Mouse (Mus musculus) lung, adult 2 months (tissue): ENCODE data around the gene Prdm11.

Experiments
- CTCF ChIP-seq: fragments of 200-500 bp; IDR thresholded peaks from 2 replicates; pipeline ENCODE4 v1.5.1; 2011; ENCODE audit warnings: mild to moderate bottlenecking, low read length, control low read depth; ENCODE audit not compliant: insufficient read depth
- POLR2A ChIP-seq: fragments of 200-500 bp; IDR thresholded peaks from 2 replicates; pipeline ENCODE4 v1.6.1; 2011; ENCODE audit warnings: low read depth, mild to moderate bottlenecking, control low read depth, low read length, borderline replicate concordance; ENCODE audit errors: extremely low read depth

GRCm38 (mm10) chr2:93039706-93040105 lies 6.3 kb downstream of the Prdm11 start:
- TF ChIP-seq CTCF (no peak), POLR2A (no peak)
